Mouse (Mus musculus) neural tube, embryonic 13.5 days (tissue): Measurements from ENCODE around the gene Trpm5. TPM values are rescaled to one million over a fixed set of nuclear protein-coding genes. Genes with fewer than 3 reads are reported as not detected.

ENCODE experiments used
- ATAC-seq: fragments of 200-750 bp; cut with Nextera tagmentation; 2 replicates; pipeline ENCODE4 v1.8.0; 2017; ENCODE audit warnings: low read depth, mild to moderate bottlenecking, moderate TSS enrichment, moderate library complexity
- H3K27ac ChIP-seq: fragments of 300-500 bp; sonication (generic); replicated peaks from 2 replicates; pipeline ENCODE4 v1.5.1; 2015; ENCODE audit warnings: moderate library complexity, mild to moderate bottlenecking, inconsistent platforms
- H3K27me3 ChIP-seq: fragments of 300-500 bp; sonication (generic); 2 replicates; pipeline ENCODE4 v1.6.1; 2015; ENCODE audit warnings: mild to moderate bottlenecking, inconsistent platforms
- H3K36me3 ChIP-seq: fragments of 300-500 bp; sonication (generic); 2 replicates; pipeline ENCODE4 v1.6.1; 2015; ENCODE audit warnings: mild to moderate bottlenecking, inconsistent platforms
- H3K4me1 ChIP-seq: fragments of 300-500 bp; sonication (generic); replicated peaks from 2 replicates; pipeline ENCODE4 v1.6.1; 2015; ENCODE audit warnings: inconsistent platforms
- H3K4me2 ChIP-seq: fragments of 300-500 bp; sonication (generic); 2 replicates; pipeline ENCODE4 v1.6.1; 2015; ENCODE audit warnings: inconsistent platforms, mild to moderate bottlenecking, moderate library complexity
- H3K4me3 ChIP-seq: fragments of 300-500 bp; sonication (generic); 2 replicates; pipeline ENCODE4 v1.5.1; 2015; ENCODE audit warnings: mild to moderate bottlenecking, inconsistent platforms
- H3K9ac ChIP-seq: fragments of 300-500 bp; sonication (generic); 2 replicates; pipeline ENCODE4 v1.6.1; 2015; ENCODE audit warnings: moderate library complexity, mild to moderate bottlenecking, inconsistent platforms
- H3K9me3 ChIP-seq: fragments of 300-500 bp; sonication (generic); 2 replicates; pipeline ENCODE4 v1.6.1; 2016; ENCODE audit warnings: inconsistent platforms
- WGBS: fragments of 180-500 bp; shearing (Covaris S2); methylation state at CpG from one replicate; pipeline ENCODE4 v1.1.7; 2015; 5-methylcytosine and 5-hydroxymethylcytosine counted together
- polyA plus RNA-seq: library from polyadenylated mRNA; unstranded; fragments of >200 nt; fragmentation: Nextera tagmentation; extraction: Ambion mirVana; gene quantifications from 2 replicates; pipeline ENCODE4 v1.2.1, GENCODE M21; 2015

Trpm5 gene
- polyA plus RNA-seq, 1 experiment from 2014 or later, result 3.1 TPM

DNA sequence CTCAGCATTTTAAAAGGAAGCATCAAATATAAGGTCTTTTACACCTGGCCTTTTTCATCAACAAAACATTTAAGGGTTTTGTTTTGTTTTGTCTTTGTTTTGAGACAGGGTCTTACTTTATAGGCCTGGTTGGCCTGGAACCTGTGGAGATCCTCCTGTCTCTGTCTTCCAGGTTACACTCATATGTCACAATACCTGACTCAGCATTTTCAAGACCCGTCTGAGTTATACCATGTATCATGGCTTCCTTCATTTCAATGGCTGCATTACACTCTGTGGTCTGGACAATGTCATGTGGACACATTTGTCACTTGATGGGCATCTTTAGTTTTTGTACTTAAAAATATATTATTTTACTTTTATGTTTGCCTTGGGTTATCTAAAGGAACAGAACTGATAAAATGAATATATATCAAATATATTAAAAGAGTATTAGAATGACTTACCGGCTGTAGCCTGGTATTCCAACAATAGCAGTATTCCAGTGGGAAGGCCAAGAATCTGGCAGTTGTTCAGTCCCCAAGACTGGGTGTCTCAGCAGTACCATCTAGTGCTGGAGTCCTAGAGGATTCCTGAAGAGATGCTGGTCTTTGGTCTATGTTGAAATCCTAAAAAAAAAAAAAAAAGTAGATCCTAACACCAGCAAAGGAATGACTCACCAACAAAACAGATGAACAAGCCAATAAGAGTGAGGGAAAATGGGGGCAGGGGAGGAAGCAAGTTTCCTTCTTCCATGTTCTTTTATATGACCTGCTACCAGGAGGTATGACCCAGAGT lies 50.2 kb downstream of the Trpm5 start:
- H3K36me3 ChIP-seq, result no peaks in the 10 kb centered on the region
- ATAC-seq, result no peak
- H3K4me2 ChIP-seq, result no peak overlapping the region
- H3K27ac ChIP-seq, result no peak overlapping the region
- H3K9me3 ChIP-seq, result no peaks in the 10 kb centered on the region
- H3K27me3 ChIP-seq, result no peaks in the 10 kb centered on the region
- no peak overlapping the region for H3K9ac ChIP-seq
- no peak overlapping the region for H3K4me3 ChIP-seq
- H3K4me1 ChIP-seq, result 0 out of 2 replicates have a peak, but pooled peaks cover 7% of the 10 kb centered on the region
- 88% methylated on average over 2 of the region's 2 CpGs for WGBS

- no peak overlapping the region for H3K4me3 ChIP-seq
- ATAC-seq, result no peak
- H3K4me1 ChIP-seq, result 0 out of 2 replicates have a peak, but pooled peaks cover 7% of the 10 kb centered on the region
- H3K4me2 ChIP-seq, result no peak overlapping the region
- no peak overlapping the region for H3K9ac ChIP-seq
- 75% methylated on average over 3 of the region's 3 CpGs for WGBS
- no peaks in the 10 kb centered on the region for H3K27me3 ChIP-seq
- no peaks in the 10 kb centered on the region for H3K9me3 ChIP-seq
- 0 out of 2 replicates have a peak overlapping the region, but pooled peaks have one; percentile 23 for H3K27ac ChIP-seq
- no peaks in the 10 kb centered on the region for H3K36me3 ChIP-seq
Measured at GRCm38 (mm10) chr7:143042897-143043300, 51.5 kb downstream of the Trpm5 start.

DNA sequence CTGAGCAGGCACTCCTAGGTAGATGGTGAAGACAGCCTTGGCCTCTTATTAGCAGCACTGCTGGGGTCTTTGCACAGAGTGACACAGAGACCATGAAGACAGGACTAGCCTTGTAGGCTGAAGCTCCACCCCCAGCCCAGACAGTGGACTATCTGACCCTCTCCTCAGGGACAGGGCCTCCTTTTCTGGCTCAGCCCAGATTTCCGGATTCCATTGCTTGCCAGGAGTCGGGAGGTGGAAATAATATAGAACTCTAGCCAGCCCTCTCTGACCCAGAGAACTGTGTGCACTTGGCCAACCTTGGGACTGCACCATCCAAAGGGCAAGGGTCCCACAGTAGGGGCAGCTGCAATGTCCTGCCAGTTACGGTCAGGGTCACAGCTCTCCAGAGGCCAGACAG lies 52.4 kb downstream of the Trpm5 start:
- 0 out of 2 replicates have a peak, but pooled peaks cover 7% of the 10 kb centered on the region for H3K4me1 ChIP-seq
- peaks cover 5% of the 10 kb centered on the region; the same call in 1 of the 2 replicates for H3K36me3 ChIP-seq
- 72% methylated on average over 3 of the region's 3 CpGs for WGBS
- no peaks in the 10 kb centered on the region for H3K27me3 ChIP-seq
- ATAC-seq, result no peak
- H3K4me3 ChIP-seq, result no peak overlapping the region
- no peak overlapping the region for H3K4me2 ChIP-seq
- no peaks in the 10 kb centered on the region for H3K9me3 ChIP-seq
- H3K27ac ChIP-seq, result peak overlapping the region; percentile 23; the same call in 1 of the 2 replicates
- no peak overlapping the region for H3K9ac ChIP-seq

- WGBS, result 86% methylated on average over 3 of the region's 3 CpGs
- H3K36me3 ChIP-seq, result peaks cover 10% of the 10 kb centered on the region; the same call in 1 of the 2 replicates
- H3K4me1 ChIP-seq, result 0 out of 2 replicates have a peak, but pooled peaks cover 7% of the 10 kb centered on the region
Measured at GRCm38 (mm10) chr7:143041138-143041822, 53.2 kb downstream of the Trpm5 start.

DNA sequence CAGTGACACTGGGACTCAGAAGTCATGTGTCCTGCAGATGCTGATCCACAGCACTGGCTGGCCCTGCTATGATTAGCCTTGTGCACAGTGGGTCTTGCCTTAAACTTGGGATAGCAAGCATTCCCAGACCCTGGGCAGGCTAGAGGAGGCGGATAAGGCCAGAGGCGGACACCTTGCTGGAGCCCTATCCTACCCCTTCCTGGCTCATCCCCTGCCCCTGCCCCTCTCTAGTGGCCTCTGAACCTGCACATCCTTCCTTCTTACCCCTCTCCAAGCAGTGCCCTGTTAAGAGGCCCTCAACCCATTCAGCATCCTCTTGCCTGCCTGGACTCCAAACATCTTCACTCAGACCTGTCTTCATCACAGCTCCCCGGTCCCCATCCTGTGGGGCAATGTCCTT lies 53.9 kb downstream of the Trpm5 start:
- Histone ChIP-seq H3K27me3 (no peaks in the 10 kb centered on the region), H3K36me3 (peaks cover 11% of the 10 kb centered on the region; the same call in 1 of the 2 replicates), H3K4me2 (no peak overlapping the region), H3K27ac (no peak overlapping the region), H3K9me3 (no peaks in the 10 kb centered on the region), H3K4me3 (no peak overlapping the region), H3K9ac (no peak overlapping the region), H3K4me1 (0 out of 2 replicates have a peak, but pooled peaks cover 7% of the 10 kb centered on the region)
- ATAC-seq, result no peak
- WGBS, result 90% methylated on average over 3 of the region's 3 CpGs

More at GRCm38 (mm10) chr7:143041138-143041822, 53.2 kb downstream of the Trpm5 start:
- H3K9ac ChIP-seq, result no peak overlapping the region
- H3K4me3 ChIP-seq, result no peak overlapping the region
- H3K27ac ChIP-seq, result 0 out of 2 replicates have a peak overlapping the region, but pooled peaks have one; percentile 9
- no peaks in the 10 kb centered on the region for H3K9me3 ChIP-seq
- H3K27me3 ChIP-seq, result no peaks in the 10 kb centered on the region
- no peak overlapping the region for H3K4me2 ChIP-seq
- ATAC-seq, result no peak

- ATAC-seq, result no peak
- Histone ChIP-seq H3K36me3 (peaks cover 16% of the 10 kb centered on the region; the same call in 1 of the 2 replicates), H3K4me3 (no peak overlapping the region), H3K9ac (no peak overlapping the region), H3K4me2 (no peak overlapping the region), H3K27ac (no peak overlapping the region), H3K9me3 (no peaks in the 10 kb centered on the region), H3K27me3 (no peaks in the 10 kb centered on the region), H3K4me1 (0 out of 2 replicates have a peak, but pooled peaks cover 7% of the 10 kb centered on the region)
- 93% methylated on average over 3 of the region's 3 CpGs for WGBS
Measured at GRCm38 (mm10) chr7:143038174-143038931, 56.1 kb downstream of the Trpm5 start.

- Histone ChIP-seq H3K27ac (no peak overlapping the region), H3K9ac (no peak overlapping the region), H3K4me3 (no peak overlapping the region), H3K4me2 (no peak overlapping the region), H3K27me3 (no peaks in the 10 kb centered on the region), H3K36me3 (peaks cover 20% of the 10 kb centered on the region; the same call in 1 of the 2 replicates), H3K4me1 (0 out of 2 replicates have a peak, but pooled peaks cover 7% of the 10 kb centered on the region), H3K9me3 (no peaks in the 10 kb centered on the region)
- ATAC-seq, result no peak
- 93% methylated on average over 4 of the region's 4 CpGs for WGBS
Measured at GRCm38 (mm10) chr7:143037306-143037705, 57.1 kb downstream of the Trpm5 start.

GRCm38 (mm10) chr7:143036787-143037186 lies 57.7 kb downstream of the Trpm5 start:
- Histone ChIP-seq H3K9ac (no peak overlapping the region), H3K36me3 (peaks cover 20% of the 10 kb centered on the region; the same call in 1 of the 2 replicates), H3K27me3 (no peaks in the 10 kb centered on the region), H3K4me3 (no peak overlapping the region), H3K27ac (no peak overlapping the region), H3K4me1 (0 out of 2 replicates have a peak, but pooled peaks cover 2% of the 10 kb centered on the region), H3K9me3 (no peaks in the 10 kb centered on the region), H3K4me2 (no peak overlapping the region)
- WGBS, result 80% methylated on average over 3 of the region's 3 CpGs
- no peak for ATAC-seq

GRCm38 (mm10) chr7:143034519-143035450 lies 59.7 kb downstream of the Trpm5 start:
- peaks cover 20% of the 10 kb centered on the region; the same call in 1 of the 2 replicates for H3K36me3 ChIP-seq

DNA sequence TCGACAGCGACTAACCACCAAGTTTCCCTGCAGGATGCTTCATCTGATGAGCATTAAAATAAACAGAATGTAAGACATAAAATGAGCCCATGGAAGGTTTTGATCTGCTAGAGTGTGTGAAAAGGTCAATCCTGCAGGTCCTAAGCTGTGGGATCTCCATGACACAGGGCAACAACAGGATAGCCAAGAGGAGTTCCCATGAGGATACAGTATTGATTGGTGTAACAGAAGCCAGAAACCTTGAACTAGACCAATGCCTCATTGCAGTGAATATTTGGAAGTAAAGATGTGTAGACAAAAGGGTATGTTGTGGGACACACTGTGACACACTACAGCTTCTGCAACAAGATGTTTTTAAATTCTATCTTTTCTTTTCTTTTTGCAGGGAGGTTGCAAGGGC lies 60.3 kb downstream of the Trpm5 start:
- Histone ChIP-seq H3K27me3 (no peaks in the 10 kb centered on the region), H3K27ac (no peak overlapping the region), H3K36me3 (peaks cover 20% of the 10 kb centered on the region; the same call in 1 of the 2 replicates), H3K4me1 (no peaks in the 10 kb centered on the region), H3K4me2 (no peak overlapping the region), H3K4me3 (no peak overlapping the region), H3K9me3 (no peaks in the 10 kb centered on the region), H3K9ac (no peak overlapping the region)
- 88% methylated on average over 2 of the region's 2 CpGs for WGBS
- ATAC-seq, result no peak

More at GRCm38 (mm10) chr7:143034519-143035450, 59.7 kb downstream of the Trpm5 start:
- H3K4me2 ChIP-seq, result no peak overlapping the region
- H3K9me3 ChIP-seq, result no peaks in the 10 kb centered on the region
- H3K27ac ChIP-seq, result no peak overlapping the region
- H3K9ac ChIP-seq, result no peak overlapping the region
- ATAC-seq, result no peak
- WGBS, result 93% methylated on average over 8 of the region's 8 CpGs
- H3K4me1 ChIP-seq, result no peaks in the 10 kb centered on the region
- no peaks in the 10 kb centered on the region for H3K27me3 ChIP-seq
- H3K4me3 ChIP-seq, result no peak overlapping the region

DNA sequence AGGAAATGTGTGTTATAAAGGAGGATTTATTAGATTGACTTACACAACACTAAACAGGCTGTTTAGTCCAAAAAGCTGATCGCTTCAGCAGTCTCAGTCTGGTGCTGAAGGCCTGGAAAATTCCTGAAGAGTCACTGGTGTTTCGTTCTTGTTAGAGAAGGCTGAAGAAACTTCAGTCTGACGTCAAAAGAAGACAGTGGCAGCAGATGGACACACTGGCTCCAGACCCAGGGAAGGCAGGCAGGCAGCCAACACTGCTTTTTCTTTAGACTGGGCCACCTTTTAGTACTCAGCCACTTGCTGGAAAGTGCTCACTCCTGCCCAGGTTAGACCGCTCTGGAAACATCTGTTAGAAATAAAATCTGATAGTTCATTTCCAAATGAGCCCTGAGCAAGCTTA lies 60.9 kb downstream of the Trpm5 start:
- Histone ChIP-seq H3K27me3 (no peaks in the 10 kb centered on the region), H3K4me3 (no peak overlapping the region), H3K4me1 (no peaks in the 10 kb centered on the region), H3K27ac (no peak overlapping the region), H3K9ac (no peak overlapping the region), H3K9me3 (no peaks in the 10 kb centered on the region), H3K4me2 (no peak overlapping the region), H3K36me3 (peaks cover 20% of the 10 kb centered on the region; the same call in 1 of the 2 replicates)
- no peak for ATAC-seq
- 88% methylated on average over 4 of the region's 4 CpGs for WGBS
